Mouse (Mus musculus) lung, postnatal 36 days (tissue): Measurements from ENCODE around the gene Gipr.
"Not testable (repeated sequence)": the region's sequence is repeated elsewhere in the genome, so short reads cannot be mapped to it uniquely, and the experiment has no call there.

Experiments
- DNase-seq: peaks from one replicate; pipeline ENCODE4 v3.0.0; 2022; ENCODE audit warnings: mixed read lengths

Gene Gipr

DNA sequence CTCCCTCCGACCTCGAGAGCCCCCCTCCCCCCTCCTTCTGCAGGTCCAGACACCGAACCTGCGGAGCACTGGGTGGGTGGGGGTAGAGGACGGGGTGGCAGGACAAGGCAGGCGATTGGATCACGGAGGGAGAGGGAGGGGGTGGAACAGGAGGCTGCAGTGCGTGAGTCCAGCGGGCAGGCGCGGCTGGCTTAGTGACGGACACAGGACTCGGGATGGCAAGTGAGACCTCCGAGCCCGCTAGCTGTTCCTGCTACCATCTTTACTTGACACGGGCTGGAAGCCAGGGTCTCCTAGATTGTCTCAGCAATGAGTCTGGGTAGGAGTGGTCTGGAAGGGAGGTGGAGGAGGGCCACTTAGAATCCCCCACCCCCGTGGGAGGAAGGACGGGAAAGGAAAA lies 12.1 kb upstream of the Gipr start:
- no peak for DNase-seq

DNA sequence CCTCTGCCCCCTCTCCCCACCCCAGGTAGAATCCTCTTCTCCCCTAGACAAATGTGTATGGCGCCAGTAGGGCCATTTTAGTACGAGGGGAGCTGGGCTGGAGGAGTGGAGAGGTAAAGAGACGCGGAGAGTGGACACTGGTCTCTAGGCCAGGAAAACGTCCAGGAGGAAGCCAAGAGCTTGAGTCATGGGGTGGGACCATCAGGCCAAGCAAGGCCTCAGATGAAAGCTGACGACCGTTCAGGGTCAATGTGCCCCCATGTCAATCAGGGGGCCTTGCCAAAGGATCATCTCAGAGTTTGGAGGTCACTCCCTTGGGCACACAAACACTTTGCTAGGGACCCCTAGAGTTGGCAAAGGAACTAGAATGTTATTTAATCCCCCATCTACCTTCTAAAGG lies 11.3 kb upstream of the Gipr start:
- no peak for DNase-seq

DNA sequence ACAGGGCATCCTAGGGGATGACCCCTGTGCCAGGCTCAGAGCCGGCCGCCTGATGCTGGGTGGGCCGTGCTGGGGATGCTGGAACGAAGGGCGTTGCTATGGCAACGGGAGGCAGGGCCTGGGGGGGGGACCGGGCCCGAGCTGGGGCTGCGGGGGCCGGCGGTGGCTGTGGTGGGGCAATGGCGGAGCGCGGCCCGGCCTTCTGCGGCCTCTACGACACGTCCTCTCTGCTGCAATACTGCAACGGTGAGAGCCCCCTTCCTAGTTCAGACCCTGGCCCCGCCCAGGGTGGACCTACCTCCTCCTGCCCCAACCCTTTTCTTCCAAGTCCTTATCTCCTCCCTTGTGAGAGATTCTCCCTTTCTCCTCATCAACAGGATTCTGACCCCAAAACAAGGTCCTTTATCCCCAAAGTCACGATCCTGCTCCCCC lies 10.6 kb upstream of the Gipr start:
- DNase-seq: no peak

DNA sequence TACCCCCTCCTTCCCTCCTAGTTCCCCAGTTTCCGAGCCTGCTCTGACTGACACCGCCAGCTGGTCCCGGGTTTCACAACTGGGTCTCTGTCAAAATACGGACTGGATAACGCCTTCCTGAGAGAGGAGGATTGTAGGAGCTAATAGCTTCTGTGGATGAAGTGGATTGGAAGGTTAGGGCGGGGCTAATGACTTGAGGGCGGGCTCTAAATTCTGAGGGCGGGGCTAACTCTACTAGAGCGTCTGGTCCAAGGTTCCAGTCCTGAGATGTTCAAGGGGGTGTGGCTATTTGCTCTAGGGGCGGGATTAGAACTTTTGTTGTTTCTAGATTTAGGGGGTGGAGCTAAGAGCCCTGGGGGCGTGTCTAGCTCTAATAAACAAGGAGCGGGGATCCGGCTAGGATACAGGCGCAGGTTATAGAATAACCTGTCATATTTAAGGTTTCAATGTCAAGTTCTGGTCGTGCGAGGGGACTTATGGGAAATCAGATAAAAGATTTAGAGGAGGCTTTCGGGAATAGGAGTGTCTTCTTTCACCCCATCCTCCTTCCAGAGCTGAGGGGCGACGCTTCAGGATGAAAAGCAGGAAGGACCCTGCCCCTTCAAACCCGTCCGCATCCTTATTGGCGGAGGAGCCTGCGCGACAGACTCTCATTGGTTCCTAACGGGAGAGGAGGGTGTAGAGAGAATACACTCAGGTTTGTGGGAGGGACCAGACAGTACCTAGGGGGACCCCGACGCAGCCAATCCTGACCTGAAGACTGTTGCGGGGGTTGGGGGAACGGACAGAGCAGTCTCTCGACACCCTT lies 10.0 kb upstream of the Gipr start, which contains the start of gene Eml2:
Gene Eml2, plus strand, starts transcription at position 714 of the 808 bp plus-strand sequence.
- DNase-seq: peak; percentile 44

DNA sequence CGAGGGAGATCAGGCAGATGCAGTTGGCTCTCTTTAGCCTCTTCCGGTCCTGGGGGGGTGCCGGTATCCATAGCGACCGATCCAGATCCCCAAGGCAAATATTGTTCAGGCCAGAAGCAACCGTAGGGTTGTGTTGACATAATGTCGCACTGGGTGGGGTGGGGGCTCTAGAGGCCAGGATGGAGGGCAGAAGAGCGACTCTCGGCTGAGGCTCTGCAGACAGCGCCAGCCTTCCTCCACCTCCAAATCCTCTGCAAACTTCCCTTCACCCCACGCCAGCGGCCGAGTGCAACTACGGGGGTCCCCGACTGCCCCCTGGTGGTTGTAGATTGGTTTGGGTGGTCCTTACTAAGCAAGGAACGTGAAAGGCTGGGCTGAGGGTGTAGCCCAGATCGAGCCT lies 6.9 kb upstream of the Gipr start:
- DNase-seq: peak; percentile 92

DNA sequence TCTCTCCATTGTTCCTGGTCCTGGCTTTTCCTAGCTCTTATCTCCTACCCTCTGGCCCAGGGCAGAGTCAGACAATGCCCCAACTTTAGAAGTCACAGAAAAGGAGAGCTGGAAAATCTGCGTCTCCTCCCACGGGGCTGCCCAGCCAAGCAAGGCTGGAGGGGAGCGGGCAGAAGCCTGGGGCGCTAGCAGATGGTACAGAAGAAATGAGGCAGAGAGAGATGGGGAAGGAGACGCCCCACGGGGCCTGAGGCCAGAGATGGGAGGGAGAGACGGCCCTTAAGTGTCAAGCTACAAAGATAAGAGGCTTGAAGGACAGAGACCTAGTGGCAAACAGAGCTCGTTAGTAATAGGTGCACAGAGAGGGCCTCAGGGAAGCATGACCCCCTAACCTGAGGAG lies 5.9 kb upstream of the Gipr start:
- DNase-seq: no peak

DNA sequence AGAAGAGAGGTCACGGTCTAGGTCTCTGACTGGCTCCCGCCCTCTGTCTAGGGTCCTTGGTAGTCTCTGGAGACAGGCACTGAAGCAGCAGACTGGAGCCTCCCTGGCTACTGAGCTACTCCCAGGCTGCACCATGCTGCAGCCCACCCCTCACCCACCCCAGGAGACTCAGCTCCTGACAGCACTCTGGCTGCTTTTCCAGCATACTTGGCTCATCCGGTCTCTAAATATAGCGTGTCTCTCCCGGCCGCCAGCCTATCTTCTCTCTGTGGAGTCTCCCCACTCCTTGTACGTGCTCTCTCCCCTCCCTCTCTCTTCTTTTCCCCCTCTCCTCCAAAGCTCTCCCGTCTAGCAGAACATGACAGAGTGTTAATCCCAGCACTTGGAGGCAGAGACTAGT lies 4.2 kb upstream of the Gipr start:
- DNase-seq: no peak

DNA sequence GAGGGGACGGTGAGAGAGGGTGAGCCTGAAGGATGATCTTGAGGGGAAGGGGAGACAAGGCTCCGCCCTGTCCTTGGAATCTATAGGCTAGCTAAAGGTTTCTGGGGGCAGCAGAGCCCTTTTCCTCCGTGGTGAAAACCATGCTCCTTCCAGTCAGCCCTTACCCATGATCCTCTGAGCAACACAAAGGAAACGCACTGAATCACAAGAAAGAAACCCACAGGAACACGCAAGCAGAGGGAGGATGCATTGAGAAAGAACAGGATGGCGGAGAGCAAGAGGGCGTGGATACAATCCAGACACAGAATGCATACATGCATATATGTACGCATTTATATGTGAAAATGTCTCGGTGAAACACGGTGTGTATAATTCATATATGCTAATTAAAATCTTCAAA lies 3.6 kb upstream of the Gipr start:
- no peak for DNase-seq

DNA sequence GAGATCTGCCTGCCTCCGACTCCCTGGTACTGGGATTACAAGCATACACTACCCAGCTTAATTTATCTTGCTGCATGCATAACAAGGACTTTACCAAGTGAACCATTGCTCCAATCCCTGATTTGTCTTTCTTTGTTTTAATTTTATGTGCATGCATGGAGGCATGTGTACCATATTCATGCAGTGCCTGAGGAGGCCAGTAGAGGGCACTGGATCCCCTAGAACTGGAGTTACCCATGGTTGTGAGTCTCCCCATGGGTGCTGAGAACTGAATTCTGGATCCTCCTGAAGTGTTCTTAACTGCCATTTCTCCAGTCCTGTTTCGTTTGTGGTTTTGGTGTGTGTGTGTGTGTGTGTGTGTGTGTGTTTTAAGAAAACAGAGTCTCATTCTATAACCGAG lies 1.1 kb upstream of the Gipr start:
- no peak for DNase-seq

DNA sequence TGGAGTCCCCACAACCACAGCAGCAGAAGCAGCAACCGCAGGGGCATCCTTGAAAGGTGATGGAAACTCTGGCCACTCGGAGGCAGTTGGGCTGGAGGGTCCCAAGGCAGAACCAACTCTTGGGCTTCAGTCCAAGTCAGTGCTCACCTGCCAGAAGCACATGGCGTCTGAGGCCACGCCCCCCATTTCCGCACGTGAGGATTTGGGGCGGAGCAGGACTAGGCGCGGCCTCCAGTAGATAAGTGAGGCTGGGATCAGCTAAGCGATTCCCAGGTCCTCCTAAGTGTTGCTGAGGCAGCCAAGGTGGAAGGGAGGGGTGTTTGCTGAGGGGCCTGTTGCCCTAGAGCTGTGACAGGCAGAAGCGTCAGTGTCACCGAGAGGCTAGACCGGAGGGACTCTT lies 949 bp downstream of the Gipr start:
- DNase-seq: peak; percentile 27

DNA sequence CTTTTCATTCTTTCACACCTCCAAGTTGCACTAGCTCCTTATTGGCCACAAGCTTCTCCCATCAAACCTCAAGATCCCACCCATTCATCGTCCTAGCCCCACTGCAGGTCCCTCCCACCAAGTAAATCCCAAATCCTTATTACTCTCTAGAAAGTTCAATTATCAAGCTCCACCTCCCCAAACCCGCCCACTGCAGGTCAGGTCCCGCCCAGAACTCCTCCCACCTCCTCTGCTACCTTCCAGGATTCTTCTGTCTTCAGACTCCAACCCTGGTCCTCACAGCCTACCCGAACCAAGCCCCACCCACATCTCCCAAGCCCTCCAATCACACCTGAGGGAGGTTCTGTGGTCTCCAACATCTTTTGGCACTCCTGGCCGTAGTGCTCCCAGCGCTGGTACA lies 1.7 kb downstream of the Gipr start:
- peak; percentile 42 for DNase-seq

DNA sequence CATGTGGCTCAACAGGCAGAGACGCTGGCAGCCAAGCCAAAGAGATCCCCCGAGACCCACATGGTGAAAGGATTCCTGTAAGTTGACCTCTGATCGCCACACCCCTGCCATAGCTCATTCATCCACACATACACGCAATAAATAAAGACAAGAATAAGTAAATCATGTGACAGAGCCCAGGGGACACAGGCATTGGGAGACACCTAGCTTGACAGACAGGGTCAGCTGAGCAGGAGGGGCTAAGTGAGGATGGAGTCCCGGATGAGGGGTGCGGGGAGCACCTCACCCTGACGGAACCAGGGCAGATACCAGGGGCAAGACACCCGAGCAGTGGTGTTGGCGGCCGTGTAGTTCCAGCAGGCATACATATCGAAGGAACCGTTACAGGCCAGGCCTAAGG lies 2.2 kb downstream of the Gipr start:
- no peak for DNase-seq

DNA sequence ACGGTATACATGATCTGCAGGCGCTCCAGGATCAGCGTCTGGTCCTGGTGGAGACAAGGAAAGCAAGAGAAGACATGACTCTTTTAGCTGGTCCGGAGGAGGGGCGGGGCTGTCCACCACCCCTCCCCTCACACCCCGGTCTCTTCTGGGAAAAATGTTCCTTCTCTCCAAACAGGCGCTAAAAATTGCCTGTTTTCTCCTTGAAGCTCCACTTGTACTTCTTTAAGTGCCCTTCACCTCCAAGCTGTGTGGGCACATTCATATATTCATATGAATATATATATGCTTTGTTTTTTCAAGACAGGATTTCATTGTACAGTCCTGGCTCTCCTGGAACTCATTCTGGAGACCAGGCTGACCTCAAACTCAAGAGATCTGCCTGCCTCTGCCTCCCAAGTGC lies 3.0 kb downstream of the Gipr start:
- DNase-seq: no peak

DNA sequence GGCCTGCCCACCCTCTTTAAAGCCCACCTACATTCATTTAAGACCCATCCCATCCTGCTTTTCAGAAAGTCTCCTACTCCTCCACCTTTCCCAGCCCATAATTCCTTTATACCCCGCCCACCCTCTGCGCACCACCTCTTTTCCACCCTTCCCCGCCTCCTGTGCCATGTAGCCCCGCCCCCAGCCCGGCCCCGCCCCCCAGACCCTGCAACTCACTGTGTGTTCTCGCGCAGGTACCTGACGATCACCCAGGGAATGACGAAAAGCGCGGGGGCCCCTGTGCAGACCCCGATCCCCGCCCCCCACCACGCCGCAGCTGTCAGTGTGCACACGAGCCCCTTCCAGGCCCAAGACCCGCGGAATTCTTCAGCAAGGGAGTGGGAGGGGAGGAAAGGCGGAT lies 5.8 kb downstream of the Gipr start:
- DNase-seq: peak; percentile 34

DNA sequence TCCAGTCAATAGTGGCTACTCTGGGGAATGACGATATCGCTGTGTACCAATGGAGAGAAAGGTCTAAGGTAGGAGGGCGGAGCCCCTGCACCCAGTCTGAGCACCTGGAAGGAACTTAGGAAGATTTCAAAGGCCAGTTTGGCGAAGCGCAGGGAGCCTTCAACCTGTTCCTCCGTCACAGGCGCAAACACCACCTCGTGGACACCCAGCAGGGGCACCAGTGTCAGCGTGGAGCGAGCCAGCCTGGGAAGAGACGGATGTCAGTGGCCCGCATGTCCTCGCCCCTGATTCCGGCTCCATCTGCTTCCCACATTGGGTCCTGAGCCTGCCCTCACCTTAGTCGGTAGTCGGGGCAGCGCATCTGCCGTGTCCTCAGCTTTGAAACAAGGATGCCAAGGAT lies 6.5 kb downstream of the Gipr start:
- no peak for DNase-seq

DNA sequence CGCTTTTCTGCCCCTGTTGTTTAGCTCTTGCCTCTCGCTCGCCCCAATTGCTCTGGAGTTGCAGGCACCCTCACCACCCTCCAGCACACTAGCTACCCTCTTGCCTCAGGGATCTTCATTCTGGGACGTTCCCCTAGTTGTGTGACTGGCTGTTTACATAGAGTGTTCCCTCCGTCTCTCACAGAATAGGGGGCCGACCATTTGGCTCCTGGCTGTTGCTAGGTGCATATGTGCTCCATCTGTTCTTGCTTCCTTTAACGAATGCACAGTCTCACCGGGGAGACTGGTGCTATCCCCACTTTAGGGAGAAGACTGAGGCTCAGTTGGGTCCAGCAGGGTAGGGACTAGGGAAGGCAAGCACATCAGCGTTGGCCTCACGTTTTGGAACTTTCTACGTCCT lies 7.3 kb downstream of the Gipr start:
- no peak for DNase-seq

DNA sequence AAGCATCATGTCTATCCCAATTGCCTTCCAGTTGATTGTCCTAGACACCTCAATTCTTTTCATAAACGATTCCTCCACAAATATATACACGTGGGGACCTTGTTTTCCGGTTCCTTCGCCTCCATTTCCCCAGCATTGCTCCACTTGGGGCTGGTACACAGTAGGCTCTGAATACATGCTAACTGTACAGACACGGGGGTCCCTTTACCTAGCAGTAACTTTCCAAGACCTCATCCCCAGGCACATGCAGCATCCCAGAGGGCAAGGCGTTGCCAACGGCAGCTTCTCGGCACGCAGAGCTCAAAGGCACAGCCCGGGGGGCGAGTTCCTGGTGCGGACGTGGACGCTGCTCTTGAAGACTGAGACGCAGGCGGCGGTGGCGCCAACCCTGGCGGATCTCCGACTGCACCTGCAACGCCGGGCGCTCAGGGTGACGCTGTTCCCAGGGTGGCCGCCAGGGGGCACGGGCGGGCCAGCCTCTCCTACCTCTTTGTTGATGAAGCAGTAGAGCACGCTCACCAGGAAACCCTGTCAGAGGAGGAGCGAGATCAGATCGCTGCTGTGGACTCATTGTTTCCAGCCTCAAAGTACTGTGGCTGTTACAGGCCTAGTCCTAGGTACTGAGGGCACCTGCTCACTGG lies 8.6 kb downstream of the Gipr start:
- peak; percentile 95 for DNase-seq

DNA sequence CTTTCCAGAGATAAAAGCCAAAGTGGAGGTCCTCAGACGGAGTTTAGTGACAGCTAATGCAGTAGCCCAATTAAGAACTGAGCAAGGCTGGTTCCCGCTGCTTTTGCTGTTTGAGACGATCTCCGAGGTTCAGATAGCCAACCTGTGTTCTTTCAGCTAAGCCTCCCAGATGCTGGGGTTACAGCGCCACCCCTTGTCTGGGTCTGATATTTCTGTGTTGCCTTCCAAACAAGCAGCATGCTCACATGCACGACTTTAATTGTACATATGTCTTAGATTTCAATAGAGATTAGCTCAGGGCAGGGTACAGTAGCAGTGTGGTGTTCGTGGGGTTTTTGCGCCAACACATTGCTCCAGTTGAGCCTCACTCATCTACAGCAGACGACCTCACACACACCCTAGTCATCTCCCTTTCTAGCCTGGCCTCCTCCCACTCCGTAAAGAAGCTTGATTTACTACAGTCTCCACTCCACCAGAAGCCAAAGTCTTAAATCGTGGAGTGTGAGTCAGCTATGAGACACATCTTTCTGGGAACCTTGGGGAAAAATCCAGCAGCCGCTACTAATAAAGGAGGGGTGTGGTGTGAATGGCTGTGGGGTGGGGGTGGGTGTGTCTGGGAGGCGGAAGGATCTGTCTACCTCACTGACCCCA lies 10.0 kb downstream of the Gipr start:
- DNase-seq: no peak

DNA sequence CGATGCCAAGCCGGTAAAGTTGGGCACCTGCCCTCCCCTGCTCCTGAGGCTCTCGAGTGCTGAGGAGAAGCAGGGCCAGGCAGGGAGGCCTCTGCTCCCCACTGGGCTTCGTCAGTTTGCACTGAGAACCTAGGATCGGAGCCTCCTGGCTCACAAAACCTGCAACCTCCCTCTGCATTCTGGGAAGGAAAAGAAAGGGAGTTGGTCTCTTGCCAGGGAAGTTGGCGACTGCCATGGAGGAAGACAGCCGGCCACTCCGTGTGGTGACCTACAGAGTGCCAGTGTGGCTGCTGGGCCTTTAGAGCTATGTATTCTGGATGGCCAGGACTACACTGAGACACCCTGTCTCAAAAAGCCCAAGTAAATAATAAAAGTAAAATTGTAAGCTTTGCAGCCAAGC lies 11.1 kb downstream of the Gipr start:
- DNase-seq: no peak

DNA sequence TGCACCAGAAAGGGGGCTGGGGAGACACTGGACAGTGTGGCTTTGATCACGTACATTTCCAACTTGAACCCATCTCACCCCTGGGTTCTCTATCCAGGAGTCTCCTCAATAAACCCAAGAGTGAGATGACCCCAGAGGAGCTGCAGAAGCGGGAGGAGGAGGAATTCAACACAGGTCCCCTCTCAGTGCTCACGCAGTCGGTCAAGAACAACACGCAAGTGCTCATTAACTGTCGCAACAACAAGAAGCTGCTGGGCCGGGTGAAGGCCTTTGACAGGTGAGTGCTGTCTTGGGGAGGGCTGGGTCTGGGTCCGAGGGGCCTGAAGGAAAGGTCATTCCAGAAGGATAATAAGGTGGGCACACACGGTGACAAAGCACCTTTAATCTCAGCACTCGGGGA lies 14.8 kb downstream of the Gipr start:
- DNase-seq: not testable (repeated sequence)

DNA sequence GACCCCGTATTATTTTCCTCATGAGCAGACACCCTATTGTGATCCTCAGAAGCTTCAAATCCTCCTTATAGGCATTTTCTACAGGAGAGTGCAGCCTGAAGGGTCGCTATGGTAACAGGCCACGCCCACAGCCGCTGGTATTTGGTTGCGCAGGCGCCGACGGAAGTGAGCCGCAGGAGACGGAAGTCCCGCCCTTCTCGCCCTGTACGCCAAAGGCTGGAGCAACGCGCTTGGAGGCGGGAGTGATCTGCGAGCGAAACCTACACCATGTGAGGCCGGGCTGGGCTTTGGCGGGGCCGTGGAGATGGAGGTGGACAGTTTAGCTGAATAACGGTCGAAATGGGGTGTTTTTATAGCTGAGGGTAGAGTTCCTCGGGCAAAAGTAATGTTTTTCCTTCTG lies 16.3 kb downstream of the Gipr start, which contains the start of gene Snrpd2:
Gene Snrpd2, plus strand, starts transcription at position 97 of the 400 bp plus-strand sequence.
- DNase-seq: peak; percentile 98

DNA sequence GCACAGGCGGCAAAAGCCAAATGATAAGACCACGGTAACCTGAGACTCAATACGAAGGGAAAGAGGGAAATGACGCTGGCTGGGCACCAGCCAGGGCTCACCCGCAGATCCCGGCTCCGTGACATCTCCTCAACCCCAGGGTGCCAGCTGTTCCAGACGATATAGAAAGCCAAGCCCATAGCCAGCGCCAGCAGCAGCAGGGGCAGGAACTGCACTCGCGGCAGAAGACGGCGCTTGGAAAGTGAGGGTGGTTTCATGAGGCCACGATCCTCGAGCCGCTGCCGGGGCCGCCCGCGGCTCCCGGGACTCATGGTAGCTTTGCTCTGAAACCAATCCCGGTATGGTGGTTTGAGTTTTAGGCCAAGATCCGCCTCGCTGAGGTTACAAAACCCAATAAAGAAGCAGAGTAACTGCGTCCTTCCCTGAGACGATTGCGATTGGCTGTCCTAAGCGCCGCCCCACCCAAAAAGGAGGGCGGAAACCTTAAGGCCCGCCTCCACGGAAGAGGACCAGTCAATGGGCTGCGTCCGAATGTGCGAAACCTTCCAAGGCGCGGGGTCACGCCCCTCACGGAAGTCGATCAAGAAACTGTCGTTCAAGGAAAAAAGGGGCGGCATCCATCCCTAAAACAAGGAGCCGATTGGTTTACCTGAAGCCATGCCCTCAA lies 16.9 kb downstream of the Gipr start, which contains the start of gene Qpctl:
Gene Qpctl, minus strand, starts transcription at position 417 of the 667 bp plus-strand sequence.
- DNase-seq: peak; percentile 100

DNA sequence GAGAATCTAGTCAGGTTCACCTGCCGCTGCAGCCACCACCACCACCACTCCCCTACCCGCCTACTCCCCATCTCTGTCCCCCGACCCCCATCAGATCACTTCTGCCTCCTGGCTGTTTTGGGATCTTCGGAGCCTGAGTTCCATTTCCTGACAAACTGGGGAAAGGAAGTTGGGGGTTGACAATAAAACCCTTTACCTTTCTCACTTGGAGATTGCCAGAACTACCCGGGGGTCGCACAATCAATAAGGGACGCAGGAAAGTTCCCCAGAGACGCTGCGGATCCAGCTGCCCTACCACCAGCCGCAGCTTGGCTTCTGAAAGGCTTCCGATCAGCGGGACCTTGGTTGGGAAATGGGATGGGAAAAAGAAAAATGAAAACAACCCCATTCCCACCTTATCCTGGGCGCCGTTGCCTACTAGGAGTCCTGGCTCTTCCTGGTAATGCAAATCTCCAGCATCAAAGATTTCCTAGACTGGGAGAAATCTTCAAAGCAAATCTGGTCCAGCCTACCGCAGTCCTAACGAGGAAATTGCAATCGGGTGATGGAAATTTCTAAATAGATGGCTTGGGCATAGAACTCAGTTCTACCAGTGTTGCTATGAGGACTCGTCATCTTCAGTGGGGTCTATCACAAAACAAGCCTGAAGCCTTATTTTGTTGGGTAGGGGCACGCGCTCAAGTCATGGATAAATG lies 17.6 kb downstream of the Gipr start:
- DNase-seq: no peak
